Mouse (Mus musculus) midbrain, embryonic 14.5 days (tissue): ENCODE measurements around the gene Tiam1. TPM values are rescaled to one million over a fixed set of nuclear protein-coding genes. Genes with fewer than 3 reads are reported as not detected.

Experiments used
- ATAC-seq: fragments of 200-750 bp; cut with Nextera tagmentation; 2 replicates; pipeline ENCODE4 v1.8.0; 2017; ENCODE audit warnings: moderate number of reproducible peaks, moderate library complexity; ENCODE audit not compliant: low FRiP score, low TSS enrichment
- DNase-seq: peaks from one replicate; pipeline ENCODE4 v3.0.0-alpha.2; 2015
- H3K27ac ChIP-seq: fragments of 300-500 bp; sonication (generic); replicated peaks from 2 replicates; pipeline ENCODE4 v1.5.1; 2014; ENCODE audit warnings: mild to moderate bottlenecking, low read depth, low read length, moderate library complexity
- H3K27me3 ChIP-seq: fragments of 300-500 bp; sonication (generic); 2 replicates; pipeline ENCODE4 v1.6.1; 2014; ENCODE audit warnings: low read length, control low read depth, mixed read lengths; ENCODE audit not compliant: control insufficient read depth, insufficient read depth
- H3K36me3 ChIP-seq: fragments of 300-500 bp; sonication (generic); 2 replicates; pipeline ENCODE4 v1.6.1; 2014; ENCODE audit warnings: low read length, control low read depth; ENCODE audit not compliant: control insufficient read depth, insufficient read depth
- H3K4me1 ChIP-seq: fragments of 300-500 bp; sonication (generic); 2 replicates; pipeline ENCODE4 v1.6.1; 2014; ENCODE audit warnings: mild to moderate bottlenecking, antibody characterized with exemption, low read length, control low read depth; ENCODE audit not compliant: control insufficient read depth, insufficient read depth
- H3K4me2 ChIP-seq: fragments of 300-500 bp; sonication (generic); 2 replicates; pipeline ENCODE4 v1.6.1; 2014; ENCODE audit warnings: mild to moderate bottlenecking, low read length, moderate library complexity
- H3K4me3 ChIP-seq: fragments of 300-500 bp; sonication (generic); replicated peaks from 2 replicates; pipeline ENCODE4 v1.5.1; 2014; ENCODE audit warnings: low read depth, low read length
- H3K9ac ChIP-seq: fragments of 300-500 bp; sonication (generic); replicated peaks from 2 replicates; pipeline ENCODE4 v1.6.1; 2014; ENCODE audit warnings: mild to moderate bottlenecking, low read length, moderate library complexity
- H3K9me3 ChIP-seq: fragments of 300-500 bp; sonication (generic); 2 replicates; pipeline ENCODE4 v1.6.1; 2016; ENCODE audit warnings: low read length, control low read depth, mixed read lengths; ENCODE audit not compliant: control insufficient read depth
- WGBS: fragments of 180-500 bp; shearing (Covaris S2); extraction: QIAGEN DNeasy Blood & Tissue Kit; methylation state at CpG from one replicate; pipeline ENCODE4 v1.1.7; 2014; 5-methylcytosine and 5-hydroxymethylcytosine counted together
- polyA plus RNA-seq: library from polyadenylated mRNA; unstranded; fragments of >200 nt; fragmentation: Nextera tagmentation; extraction: Ambion mirVana; gene quantifications from 2 replicates; pipeline ENCODE4 v1.2.1, GENCODE M21; 2014

The Tiam1 gene
- polyA plus RNA-seq, 1 experiment from 2014 or later: 34.6 TPM

GRCm38 (mm10) chr16:89894816-89895215, 248.8 kb downstream of the Tiam1 start:
- H3K36me3 ChIP-seq: no peaks in the 10 kb centered on the region
- no peak for DNase-seq
- WGBS: 84% methylated on average over 8 of the region's 8 CpGs
- H3K4me3 ChIP-seq: no peak overlapping the region
- no peak overlapping the region for H3K9ac ChIP-seq
- no peak overlapping the region for H3K27ac ChIP-seq
- no peaks in the 10 kb centered on the region for H3K9me3 ChIP-seq
- H3K4me2 ChIP-seq: no peak overlapping the region
- H3K4me1 ChIP-seq: peaks cover 10% of the 10 kb centered on the region; the same call in 1 of the 2 replicates
- no peak for ATAC-seq
- no peaks in the 10 kb centered on the region for H3K27me3 ChIP-seq

DNA sequence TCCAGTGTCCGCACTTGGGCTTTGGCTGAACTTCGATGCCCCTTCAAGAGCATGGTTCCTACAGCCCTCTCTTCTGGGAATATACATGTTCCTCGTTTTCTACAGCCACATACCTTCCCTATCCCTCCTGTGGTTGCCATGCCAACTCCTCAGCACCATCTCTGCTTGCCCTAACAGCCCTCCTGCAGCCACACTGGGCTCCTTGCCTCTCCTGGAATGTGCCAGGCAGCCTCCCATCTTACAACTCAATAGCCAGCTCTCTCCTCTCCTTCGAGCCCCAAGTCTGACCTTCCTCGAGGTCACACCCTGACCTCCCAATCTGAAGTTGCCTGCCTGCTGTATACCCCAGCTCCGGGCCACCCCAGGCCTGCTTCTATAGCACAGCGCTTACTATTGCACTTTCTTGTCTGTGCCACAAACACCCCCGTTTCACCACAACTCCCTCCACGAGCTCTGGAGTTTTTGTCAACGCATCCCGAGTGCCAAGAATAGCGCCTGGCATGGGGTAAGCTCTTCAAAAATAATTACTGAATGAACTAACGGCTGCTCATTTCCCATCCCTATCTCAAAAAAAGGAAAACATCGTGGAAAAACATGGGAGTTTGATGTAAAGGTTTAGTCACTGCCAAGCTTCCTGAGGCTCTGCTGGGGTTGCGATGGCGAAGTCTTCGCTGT, 252.9 kb downstream of the Tiam1 start:
- H3K9me3 ChIP-seq: no peaks in the 10 kb centered on the region
- no peak overlapping the region for H3K4me2 ChIP-seq
- no peak overlapping the region for H3K4me3 ChIP-seq
- WGBS: 70% methylated on average over 17 of the region's 17 CpGs
- H3K27ac ChIP-seq: no peak overlapping the region
- H3K27me3 ChIP-seq: no peaks in the 10 kb centered on the region
- H3K9ac ChIP-seq: no peak overlapping the region
- H3K4me1 ChIP-seq: peaks cover 10% of the 10 kb centered on the region; the same call in 1 of the 2 replicates
- no peaks in the 10 kb centered on the region for H3K36me3 ChIP-seq
- ATAC-seq (no peak), DNase-seq (no peak)

- Histone ChIP-seq H3K4me3 (no peak overlapping the region), H3K9me3 (no peaks in the 10 kb centered on the region), H3K36me3 (no peaks in the 10 kb centered on the region), H3K9ac (no peak overlapping the region), H3K4me1 (peaks cover 10% of the 10 kb centered on the region; the same call in 1 of the 2 replicates), H3K4me2 (no peak overlapping the region), H3K27ac (0 out of 2 replicates have a peak overlapping the region, but pooled peaks have one; percentile 21), H3K27me3 (no peaks in the 10 kb centered on the region)
- DNase-seq (no peak), ATAC-seq (no peak)
- 64% methylated on average over 10 of the region's 10 CpGs for WGBS
Observed at GRCm38 (mm10) chr16:89889890-89890462, 253.6 kb downstream of the Tiam1 start.

DNA sequence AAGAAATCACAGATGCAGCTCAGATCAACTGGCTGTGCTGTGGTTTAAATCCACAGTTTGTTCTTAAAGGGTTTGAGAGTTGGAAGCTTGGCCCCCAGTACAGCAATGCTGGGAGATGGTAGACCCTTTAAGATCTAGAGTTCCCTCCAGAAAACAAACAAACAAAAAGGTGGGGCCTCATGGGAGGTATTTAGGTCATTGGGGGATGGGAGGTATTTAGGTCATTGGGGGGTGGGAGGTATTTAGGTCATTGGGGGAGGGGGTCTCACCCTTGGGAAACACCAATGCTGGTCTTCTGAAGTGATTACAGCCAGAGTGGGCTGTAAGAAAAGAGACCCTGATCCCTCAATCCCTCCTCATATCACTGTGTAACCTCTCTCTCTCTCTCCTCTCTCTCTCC, 257.0 kb downstream of the Tiam1 start:
- H3K4me2 ChIP-seq: no peak overlapping the region
- no peak overlapping the region for H3K4me3 ChIP-seq
- H3K36me3 ChIP-seq: peaks cover 6% of the 10 kb centered on the region
- ATAC-seq: no peak
- H3K9ac ChIP-seq: no peak overlapping the region
- peaks cover 10% of the 10 kb centered on the region; the same call in 1 of the 2 replicates for H3K4me1 ChIP-seq
- DNase-seq: no peak
- H3K27ac ChIP-seq: no peak overlapping the region
- no peaks in the 10 kb centered on the region for H3K9me3 ChIP-seq
- H3K27me3 ChIP-seq: no peaks in the 10 kb centered on the region

DNA sequence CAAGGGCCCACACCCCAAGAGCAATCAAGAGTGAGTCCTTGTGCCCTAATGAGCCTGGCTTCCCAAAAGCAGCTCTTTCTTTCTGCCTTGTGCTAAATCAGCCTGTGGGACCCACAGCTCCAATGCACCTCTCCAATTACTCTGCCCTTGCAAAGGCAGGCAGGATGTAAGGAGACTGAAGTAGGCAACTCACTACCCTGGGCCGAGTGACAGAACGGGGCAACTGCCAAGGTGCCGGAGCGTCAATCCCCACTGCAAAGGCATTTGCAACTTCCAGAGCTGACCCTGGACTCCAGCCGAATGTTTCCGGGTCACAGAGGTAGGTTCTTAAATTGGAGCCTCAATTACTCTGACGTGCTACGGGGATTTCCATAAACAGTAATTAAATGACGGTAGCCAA, 257.9 kb downstream of the Tiam1 start:
- no peaks in the 10 kb centered on the region for H3K9me3 ChIP-seq
- no peak overlapping the region for H3K4me2 ChIP-seq
- H3K9ac ChIP-seq: no peak overlapping the region
- WGBS: 87% methylated on average over 9 of the region's 9 CpGs
- no peak overlapping the region for H3K27ac ChIP-seq
- DNase-seq (no peak), ATAC-seq (no peak)
- peaks cover 9% of the 10 kb centered on the region; the same call in 1 of the 2 replicates for H3K4me1 ChIP-seq
- H3K27me3 ChIP-seq: no peaks in the 10 kb centered on the region
- peaks cover 6% of the 10 kb centered on the region for H3K36me3 ChIP-seq
- H3K4me3 ChIP-seq: no peak overlapping the region

GRCm38 (mm10) chr16:89883897-89884296, 259.7 kb downstream of the Tiam1 start:
- Histone ChIP-seq H3K27ac (no peak overlapping the region), H3K36me3 (peaks cover 6% of the 10 kb centered on the region), H3K4me2 (no peak overlapping the region), H3K4me3 (no peak overlapping the region), H3K4me1 (no peaks in the 10 kb centered on the region), H3K9ac (no peak overlapping the region), H3K27me3 (no peaks in the 10 kb centered on the region), H3K9me3 (no peaks in the 10 kb centered on the region)
- DNase-seq (no peak), ATAC-seq (no peak)
- WGBS: 96% methylated on average over 4 of the region's 4 CpGs

DNA sequence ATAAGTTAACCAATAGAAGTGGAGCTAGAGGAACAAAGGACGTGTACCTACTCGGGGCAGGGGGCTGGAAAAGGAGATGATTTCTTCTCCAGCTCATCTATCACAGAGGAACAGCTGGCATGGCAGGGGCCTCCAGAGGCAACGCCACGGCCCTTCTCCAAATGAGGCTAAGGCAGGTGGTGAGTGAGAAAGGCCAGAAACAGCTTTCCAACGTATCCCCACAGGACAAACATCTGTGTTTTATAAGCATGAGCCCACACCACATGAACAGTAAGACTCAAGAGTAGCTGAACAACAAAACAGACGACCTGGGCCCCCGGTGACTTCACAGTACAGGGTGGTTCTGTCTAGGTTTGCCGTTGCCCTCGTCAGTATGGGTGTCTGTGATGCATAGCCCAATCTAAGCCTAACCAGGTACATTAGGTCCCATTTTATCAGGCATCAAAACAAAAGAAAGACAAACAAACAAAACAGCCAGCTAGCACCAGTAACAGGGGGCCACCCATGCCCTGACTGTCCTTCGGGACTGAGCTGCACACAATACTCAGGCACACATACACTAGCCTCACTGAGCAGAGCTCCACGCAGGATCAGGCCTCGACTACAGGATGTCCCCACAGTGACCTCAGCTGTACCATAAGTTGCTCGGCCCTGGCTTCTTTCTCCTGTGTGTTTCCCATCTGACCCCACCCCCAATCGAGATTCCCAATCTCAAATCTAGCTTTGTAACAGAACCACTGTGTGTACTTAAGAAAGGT, 260.9 kb downstream of the Tiam1 start:
- Histone ChIP-seq H3K27me3 (no peaks in the 10 kb centered on the region), H3K4me1 (no peaks in the 10 kb centered on the region), H3K9me3 (no peaks in the 10 kb centered on the region), H3K36me3 (peaks cover 6% of the 10 kb centered on the region), H3K4me3 (no peak overlapping the region), H3K9ac (no peak overlapping the region), H3K27ac (no peak overlapping the region), H3K4me2 (no peak overlapping the region)
- no peak for ATAC-seq
- DNase-seq: no peak
- 85% methylated on average over 14 of the region's 14 CpGs for WGBS

DNA sequence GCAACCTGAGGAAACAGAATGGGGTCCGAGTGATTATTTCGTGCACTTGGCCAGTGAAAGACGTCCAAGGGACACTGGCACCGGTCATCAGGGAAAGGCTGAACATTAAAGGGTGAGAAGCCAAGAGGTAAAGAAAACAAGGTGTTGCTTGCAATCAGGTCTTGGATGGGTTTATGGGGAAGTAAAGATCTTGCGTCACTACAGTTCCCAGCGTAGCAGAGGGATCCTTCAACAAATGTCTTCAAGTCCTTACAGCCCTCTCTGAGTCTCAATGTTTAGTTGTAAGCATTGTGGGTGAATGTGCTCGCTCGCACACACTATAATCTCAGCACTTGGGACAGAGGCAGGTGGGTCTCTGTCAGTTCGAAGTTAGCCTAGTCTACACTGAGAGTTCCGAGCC, 266.4 kb downstream of the Tiam1 start:
- DNase-seq (no peak), ATAC-seq (no peak)
- Histone ChIP-seq H3K9me3 (0 out of 2 replicates have a peak, but pooled peaks cover 3% of the 10 kb centered on the region), H3K9ac (no peak overlapping the region), H3K4me2 (no peak overlapping the region), H3K27ac (no peak overlapping the region), H3K4me3 (no peak overlapping the region), H3K36me3 (no peaks in the 10 kb centered on the region), H3K27me3 (no peaks in the 10 kb centered on the region), H3K4me1 (peaks cover 17% of the 10 kb centered on the region)
- 97% methylated on average over 10 of the region's 10 CpGs for WGBS
